Mouse (Mus musculus) megakaryocyte, embryonic 14.5 days (primary cell): ENCODE results near the gene Dlg3.

Source experiments
- FLI1 ChIP-seq: IDR thresholded peaks from 2 replicates; pipeline ENCODE4 v1.6.1; 2012; ENCODE audit warnings: low read length, inconsistent platforms, mixed read lengths
- GATA1 ChIP-seq: IDR thresholded peaks from 3 replicates; pipeline ENCODE4 v1.6.1; 2012; ENCODE audit warnings: mixed read lengths, low read length, inconsistent platforms, borderline replicate concordance

DNA sequence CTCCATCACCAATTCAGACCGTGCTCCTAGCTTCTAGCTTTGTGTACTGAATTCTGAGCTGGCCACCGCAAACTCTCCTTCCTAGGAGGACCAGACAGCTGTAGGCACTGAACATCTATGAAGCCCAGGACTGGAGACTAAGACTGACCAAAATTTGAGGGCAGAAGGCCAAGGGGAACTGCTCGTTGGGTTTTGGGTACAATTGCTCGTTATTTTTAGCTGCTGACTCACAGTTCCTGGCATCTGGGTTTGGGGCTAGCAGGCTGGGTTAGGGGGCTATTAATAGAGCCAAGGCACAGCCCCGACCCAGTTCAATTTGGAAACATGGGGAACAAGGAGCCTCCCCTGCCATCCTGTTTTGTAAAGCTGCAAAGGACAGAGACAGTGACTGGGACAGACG, 26.7 kb upstream of the Dlg3 start:
- TF ChIP-seq GATA1 (no peak), FLI1 (no peak)
